Mouse (Mus musculus) forebrain, embryonic 15.5 days (tissue): Measurements from ENCODE around the gene Selplg. TPM values are rescaled to one million over a fixed set of nuclear protein-coding genes. Genes with fewer than 3 reads are reported as not detected.

Experiments
- ATAC-seq: fragments of 200-750 bp; cut with Nextera tagmentation; replicated peaks from 2 replicates; pipeline ENCODE4 v1.8.0; 2017; ENCODE audit warnings: mild to moderate bottlenecking, moderate TSS enrichment, moderate library complexity
- H3K27ac ChIP-seq: fragments of 300-500 bp; sonication (generic); replicated peaks from 2 replicates; pipeline ENCODE4 v1.5.1; 2015; ENCODE audit warnings: mild to moderate bottlenecking, inconsistent platforms
- H3K27me3 ChIP-seq: fragments of 300-500 bp; sonication (generic); 2 replicates; pipeline ENCODE4 v1.6.1; 2015; ENCODE audit warnings: inconsistent platforms
- H3K36me3 ChIP-seq: fragments of 300-500 bp; sonication (generic); 2 replicates; pipeline ENCODE4 v1.6.1; 2015; ENCODE audit warnings: mild to moderate bottlenecking, inconsistent platforms
- H3K4me1 ChIP-seq: fragments of 300-500 bp; sonication (generic); 2 replicates; pipeline ENCODE4 v1.6.1; 2015; ENCODE audit warnings: inconsistent platforms
- H3K4me2 ChIP-seq: fragments of 300-500 bp; sonication (generic); replicated peaks from 2 replicates; pipeline ENCODE4 v1.6.1; 2015; ENCODE audit warnings: mild to moderate bottlenecking, inconsistent platforms
- H3K4me3 ChIP-seq: fragments of 300-500 bp; sonication (generic); 2 replicates; pipeline ENCODE4 v1.5.1; 2015; ENCODE audit warnings: mild to moderate bottlenecking, inconsistent platforms
- H3K9ac ChIP-seq: fragments of 300-500 bp; sonication (generic); replicated peaks from 2 replicates; pipeline ENCODE4 v1.6.1; 2015; ENCODE audit warnings: mild to moderate bottlenecking, inconsistent platforms
- H3K9me3 ChIP-seq: fragments of 300-500 bp; sonication (generic); 2 replicates; pipeline ENCODE4 v1.6.1; 2016; ENCODE audit warnings: inconsistent platforms
- WGBS: fragments of 180-500 bp; shearing (Covaris S2); methylation state at CpG from one replicate; pipeline ENCODE4 v1.1.7; 2015; ENCODE audit warnings: mixed read lengths; 5-methylcytosine and 5-hydroxymethylcytosine counted together
- polyA plus RNA-seq: library from polyadenylated mRNA; unstranded; fragments of >200 nt; fragmentation: Nextera tagmentation; extraction: Ambion mirVana; gene quantifications from 2 replicates; pipeline ENCODE4 v1.2.1, GENCODE M21; 2015

Selplg gene
- polyA plus RNA-seq, 1 experiment from 2014 or later: 1.8 TPM

DNA sequence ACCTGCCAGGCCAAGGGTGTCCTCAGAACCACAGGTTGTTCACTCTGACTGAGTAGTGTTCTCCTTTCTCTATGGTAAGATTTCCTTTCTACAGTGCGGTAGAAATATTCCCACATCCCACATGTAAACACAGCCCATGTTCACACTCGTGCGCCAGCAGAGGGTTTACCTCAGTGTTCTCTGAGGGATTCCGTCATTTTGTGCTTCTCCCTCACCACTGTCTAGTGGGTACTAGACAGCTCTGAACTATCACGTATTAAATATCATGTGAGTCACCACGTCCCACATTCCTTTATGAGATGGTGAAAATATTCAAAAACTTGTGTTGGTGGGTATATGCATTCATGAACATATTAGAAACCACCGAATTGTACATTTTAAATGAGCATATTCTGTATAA, 20.0 kb upstream of the Selplg start:
- no peak overlapping the region for H3K9ac ChIP-seq
- H3K4me1 ChIP-seq: peaks cover 32% of the 10 kb centered on the region
- H3K9me3 ChIP-seq: no peaks in the 10 kb centered on the region
- H3K27ac ChIP-seq: no peak overlapping the region
- no peaks in the 10 kb centered on the region for H3K27me3 ChIP-seq
- no peak overlapping the region for H3K4me3 ChIP-seq
- ATAC-seq: no peak
- 92% methylated on average over 7 of the region's 7 CpGs for WGBS
- H3K4me2 ChIP-seq: no peak overlapping the region
- H3K36me3 ChIP-seq: peaks cover 38% of the 10 kb centered on the region

DNA sequence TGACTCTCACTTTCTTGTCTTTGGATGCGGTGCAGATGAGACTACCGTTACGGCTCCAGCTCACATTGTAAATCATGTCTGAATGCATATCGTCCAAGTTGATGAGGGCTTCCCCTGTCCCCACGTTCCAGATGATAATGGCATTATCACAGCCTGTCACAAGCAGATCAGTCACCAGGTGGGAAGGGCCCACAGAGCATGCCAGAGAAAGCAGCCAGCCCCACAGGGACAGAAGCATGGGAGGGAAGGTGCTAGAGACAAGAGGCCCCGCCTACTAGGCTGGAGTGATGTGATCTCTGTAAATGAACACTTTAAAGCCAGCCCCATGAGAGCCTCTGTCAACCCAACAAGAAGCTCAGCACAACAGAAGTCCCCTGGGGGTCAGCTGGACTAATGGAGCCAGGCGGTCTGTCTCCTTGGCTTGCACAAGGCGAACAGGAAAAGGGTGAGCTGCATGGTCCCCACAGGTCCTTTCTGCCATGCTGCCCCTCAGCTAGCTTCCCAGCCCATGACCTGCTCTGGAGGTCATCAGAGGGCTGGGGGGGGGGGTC, 18.3 kb upstream of the Selplg start:
- Histone ChIP-seq H3K36me3 (peaks cover 54% of the 10 kb centered on the region), H3K27ac (no peak overlapping the region), H3K27me3 (no peaks in the 10 kb centered on the region), H3K9ac (no peak overlapping the region), H3K4me2 (no peak overlapping the region), H3K9me3 (no peaks in the 10 kb centered on the region), H3K4me3 (no peak overlapping the region), H3K4me1 (peaks cover 15% of the 10 kb centered on the region)
- 85% methylated on average over 8 of the region's 8 CpGs for WGBS
- ATAC-seq: no peak

DNA sequence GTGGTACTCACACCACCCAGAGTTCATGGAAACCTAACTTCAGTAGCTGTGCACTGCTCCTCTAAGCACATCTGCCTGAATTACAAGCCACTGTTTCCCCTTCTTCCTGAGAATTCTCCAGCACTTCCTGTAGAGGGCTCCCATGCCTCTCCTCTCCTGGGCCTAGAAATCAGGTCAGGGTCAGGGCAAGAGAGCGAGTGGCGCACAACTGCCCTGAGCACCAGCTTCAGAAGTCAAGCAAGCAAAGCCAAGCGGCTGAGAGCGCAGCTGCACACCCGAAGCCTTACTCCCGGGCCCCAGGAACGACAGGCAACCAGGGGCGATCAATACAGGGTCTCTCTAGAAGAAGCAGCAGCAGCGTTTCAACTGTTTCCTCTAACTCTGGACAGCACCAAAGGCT, 15.2 kb upstream of the Selplg start:
- H3K4me3 ChIP-seq: no peak overlapping the region
- 90% methylated on average over 9 of the region's 9 CpGs for WGBS
- ATAC-seq: no peak
- H3K4me1 ChIP-seq: no peaks in the 10 kb centered on the region
- no peaks in the 10 kb centered on the region for H3K9me3 ChIP-seq
- no peaks in the 10 kb centered on the region for H3K27me3 ChIP-seq
- H3K36me3 ChIP-seq: peaks cover 83% of the 10 kb centered on the region
- no peak overlapping the region for H3K27ac ChIP-seq
- no peak overlapping the region for H3K4me2 ChIP-seq
- H3K9ac ChIP-seq: no peak overlapping the region

DNA sequence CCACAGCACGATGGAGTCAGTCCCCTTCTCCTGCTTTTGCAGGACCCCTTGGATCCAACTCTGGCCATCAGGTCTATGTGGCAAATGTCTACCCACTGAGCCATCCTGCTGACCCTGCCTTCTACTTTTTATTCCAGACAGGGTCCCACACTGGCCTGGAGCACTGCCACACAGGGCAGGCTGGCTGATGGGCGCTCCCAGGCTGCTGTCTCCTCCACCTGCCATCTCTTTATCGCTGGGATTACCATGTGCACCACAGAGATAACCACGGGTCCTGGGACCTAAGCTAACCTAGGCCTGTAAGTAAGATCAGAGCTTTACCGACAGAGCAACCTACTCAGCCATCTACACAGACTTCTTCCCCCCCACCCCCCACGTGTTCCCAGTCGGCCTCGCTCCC, 14.2 kb upstream of the Selplg start:
- no peaks in the 10 kb centered on the region for H3K27me3 ChIP-seq
- H3K4me3 ChIP-seq: no peak overlapping the region
- WGBS: 96% methylated on average over 8 of the region's 8 CpGs
- peaks cover 87% of the 10 kb centered on the region for H3K36me3 ChIP-seq
- no peaks in the 10 kb centered on the region for H3K9me3 ChIP-seq
- no peak overlapping the region for H3K4me2 ChIP-seq
- H3K9ac ChIP-seq: no peak overlapping the region
- no peaks in the 10 kb centered on the region for H3K4me1 ChIP-seq
- ATAC-seq: no peak
- H3K27ac ChIP-seq: no peak overlapping the region

DNA sequence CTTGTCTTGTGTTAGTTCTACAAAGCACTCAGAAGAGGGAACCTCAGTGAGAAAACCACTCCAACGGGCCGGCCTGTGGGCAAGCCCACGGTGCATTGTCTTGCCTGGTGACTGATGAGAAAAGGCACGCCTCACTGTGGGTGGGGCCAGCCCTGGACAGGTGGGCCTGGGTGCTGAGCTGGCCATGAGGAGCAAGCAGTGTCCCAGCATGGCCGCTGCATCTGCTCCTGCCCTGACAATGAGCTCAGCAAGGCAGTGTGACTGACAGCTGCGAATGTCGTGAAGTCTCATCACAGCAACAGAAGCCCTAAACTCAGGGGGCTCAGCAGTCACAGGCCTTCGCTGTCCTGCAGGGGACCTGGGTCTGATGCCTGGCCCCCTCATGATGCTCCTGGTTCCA, 13.2 kb upstream of the Selplg start:
- no peak overlapping the region for H3K4me2 ChIP-seq
- 90% methylated on average over 8 of the region's 8 CpGs for WGBS
- H3K36me3 ChIP-seq: peaks cover 77% of the 10 kb centered on the region
- H3K4me1 ChIP-seq: no peaks in the 10 kb centered on the region
- no peak overlapping the region for H3K27ac ChIP-seq
- ATAC-seq: no peak
- H3K9me3 ChIP-seq: no peaks in the 10 kb centered on the region
- no peak overlapping the region for H3K4me3 ChIP-seq
- no peaks in the 10 kb centered on the region for H3K27me3 ChIP-seq
- no peak overlapping the region for H3K9ac ChIP-seq

DNA sequence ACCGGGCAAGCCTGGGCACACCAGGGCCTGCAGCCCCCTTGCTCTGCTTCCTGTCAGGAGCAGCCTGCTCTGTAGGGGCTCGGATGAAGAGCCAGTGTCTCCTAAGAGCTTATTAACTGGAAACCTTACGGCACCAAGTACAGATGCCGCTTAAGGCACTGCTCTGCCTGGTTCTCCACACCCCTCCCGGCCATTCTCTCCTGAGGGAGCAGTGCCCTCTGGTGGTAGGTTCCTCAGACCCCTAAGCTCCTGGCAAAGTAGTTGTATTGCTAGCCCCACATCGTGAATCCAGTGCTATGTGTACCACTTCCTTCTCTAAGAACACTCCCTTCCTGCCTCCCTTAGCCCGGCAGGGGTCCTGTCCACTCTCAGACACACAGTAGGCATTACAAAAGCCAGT, 12.3 kb upstream of the Selplg start:
- WGBS: 64% methylated on average over 7 of the region's 7 CpGs
- no peak overlapping the region for H3K4me2 ChIP-seq
- H3K27ac ChIP-seq: 0 out of 2 replicates have a peak overlapping the region, but pooled peaks have one; percentile 22
- H3K4me3 ChIP-seq: no peak overlapping the region
- no peak for ATAC-seq
- H3K9ac ChIP-seq: no peak overlapping the region
- H3K27me3 ChIP-seq: no peaks in the 10 kb centered on the region
- peaks cover 69% of the 10 kb centered on the region for H3K36me3 ChIP-seq
- H3K9me3 ChIP-seq: no peaks in the 10 kb centered on the region
- H3K4me1 ChIP-seq: no peaks in the 10 kb centered on the region

DNA sequence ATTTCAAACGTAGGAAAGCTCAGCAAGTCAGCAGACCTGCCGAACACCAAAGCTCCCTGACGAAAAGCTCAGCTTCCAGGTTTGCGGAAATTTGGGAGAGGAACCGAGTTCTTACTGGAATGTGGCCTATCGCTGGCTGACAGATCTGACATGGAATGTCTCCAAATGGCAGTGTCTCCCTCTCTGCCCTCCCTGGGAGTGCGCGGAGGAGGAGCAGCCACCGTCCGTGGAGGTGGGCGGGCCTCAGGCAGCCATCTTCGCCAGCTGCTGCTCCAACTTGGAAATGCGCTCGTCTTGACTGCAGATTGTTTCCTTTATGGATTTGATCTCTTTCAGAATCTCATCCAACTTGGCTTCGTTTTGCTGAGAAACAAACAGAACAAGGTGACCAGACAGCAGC, 11.7 kb upstream of the Selplg start:
- WGBS: 86% methylated on average over 15 of the region's 15 CpGs

DNA sequence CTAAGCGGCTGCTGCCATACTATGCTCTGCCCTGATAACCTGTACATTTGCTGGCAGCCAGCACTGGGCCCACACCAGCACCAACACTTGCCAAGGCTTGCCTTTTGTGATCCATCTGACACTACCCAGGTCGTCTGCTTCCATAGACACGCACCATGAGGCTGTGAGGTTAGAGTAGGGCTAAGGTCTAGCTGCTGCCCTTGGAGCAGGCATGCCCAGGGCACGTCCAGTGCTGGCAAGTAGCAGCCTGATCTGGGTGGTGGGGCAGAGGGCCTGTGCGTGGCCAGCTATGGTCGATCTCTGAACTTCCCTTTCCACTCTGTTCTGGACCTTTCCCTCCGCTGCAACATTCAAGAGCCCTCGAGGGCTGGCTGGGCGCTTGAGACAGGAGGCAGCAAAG, 10.5 kb upstream of the Selplg start:
- Histone ChIP-seq H3K27me3 (no peaks in the 10 kb centered on the region), H3K27ac (no peak overlapping the region), H3K4me2 (no peak overlapping the region), H3K4me3 (no peak overlapping the region), H3K4me1 (no peaks in the 10 kb centered on the region), H3K9ac (no peak overlapping the region), H3K36me3 (peaks cover 56% of the 10 kb centered on the region), H3K9me3 (no peaks in the 10 kb centered on the region)
- no peak for ATAC-seq
- 91% methylated on average over 9 of the region's 9 CpGs for WGBS

More for the DNA sequence above, 11.7 kb upstream of the Selplg start:
- Histone ChIP-seq H3K27ac (0 out of 2 replicates have a peak overlapping the region, but pooled peaks have one; percentile 40), H3K4me2 (no peak overlapping the region), H3K4me1 (no peaks in the 10 kb centered on the region), H3K4me3 (no peak overlapping the region), H3K9me3 (no peaks in the 10 kb centered on the region), H3K27me3 (no peaks in the 10 kb centered on the region), H3K9ac (no peak overlapping the region), H3K36me3 (peaks cover 64% of the 10 kb centered on the region)
- ATAC-seq: no peak

DNA sequence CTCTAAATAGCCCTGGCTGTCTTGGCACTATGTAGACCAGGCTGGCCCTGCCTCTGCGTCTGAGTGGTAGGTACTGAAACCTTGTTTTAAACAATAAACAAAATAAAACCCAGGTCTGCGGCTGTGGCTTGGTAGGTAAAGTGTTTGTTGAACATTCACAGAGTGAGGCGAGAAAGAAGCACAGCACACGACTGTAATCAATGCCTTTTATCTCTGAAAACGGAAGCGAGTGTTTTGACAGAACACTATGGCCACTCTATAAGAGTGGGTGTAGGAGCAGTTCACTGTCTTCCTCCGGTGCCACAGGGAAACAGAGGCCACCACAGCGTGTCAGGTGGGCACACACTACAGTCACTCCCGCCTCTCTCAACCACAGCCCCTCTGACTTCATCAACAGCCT, 9.8 kb upstream of the Selplg start:
- WGBS: 93% methylated on average over 9 of the region's 9 CpGs
- H3K9ac ChIP-seq: no peak overlapping the region
- no peak overlapping the region for H3K4me2 ChIP-seq
- ATAC-seq: no peak
- no peak overlapping the region for H3K27ac ChIP-seq
- no peaks in the 10 kb centered on the region for H3K27me3 ChIP-seq
- H3K4me3 ChIP-seq: no peak overlapping the region
- peaks cover 49% of the 10 kb centered on the region for H3K36me3 ChIP-seq
- no peaks in the 10 kb centered on the region for H3K9me3 ChIP-seq
- no peaks in the 10 kb centered on the region for H3K4me1 ChIP-seq

DNA sequence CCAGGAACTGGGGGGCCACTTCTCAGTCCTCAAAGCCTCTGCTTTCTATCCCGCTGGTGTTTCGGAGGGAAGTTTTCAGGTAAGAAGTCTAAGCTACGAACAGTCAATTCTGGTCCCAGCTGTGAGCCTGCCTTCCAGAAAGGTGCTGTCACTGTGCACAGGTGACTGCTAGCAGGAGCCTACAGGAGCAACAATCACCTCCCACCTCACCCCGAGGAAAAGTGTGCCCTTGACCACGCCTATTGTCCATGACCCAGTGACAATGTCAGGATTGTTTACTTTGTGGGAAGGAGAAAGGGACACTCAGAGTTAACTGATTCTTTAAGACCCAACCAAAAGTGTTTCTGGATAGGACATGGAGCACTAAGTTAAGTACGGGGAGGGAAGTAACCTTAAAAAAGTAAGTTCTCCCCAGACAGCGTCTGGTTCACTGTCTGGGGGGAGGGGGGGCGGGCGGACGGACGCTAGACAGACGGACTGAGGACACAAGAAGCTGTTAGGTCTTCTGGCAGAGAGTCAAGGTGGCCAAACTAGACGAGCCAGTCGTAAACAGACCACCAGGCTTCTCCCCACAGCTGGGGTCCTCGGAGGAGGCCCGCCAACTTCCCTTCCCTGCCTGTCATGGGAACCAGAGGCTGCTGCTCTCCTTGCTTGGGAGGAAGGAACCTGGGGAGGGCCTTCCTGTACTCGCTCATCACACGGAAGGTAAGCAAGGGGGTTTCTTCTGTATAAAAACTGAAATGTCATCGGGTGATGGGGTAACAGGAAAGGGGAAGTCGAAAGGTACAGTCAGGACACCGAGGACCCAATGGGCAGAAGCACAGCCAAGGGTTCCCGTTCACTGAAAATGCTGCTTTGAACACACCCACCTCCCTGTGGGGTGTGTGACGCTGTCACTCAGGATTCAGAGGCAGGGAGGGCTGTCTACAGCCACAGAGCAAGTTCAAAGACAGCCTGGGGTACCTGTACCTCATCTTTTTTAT, 9.1 kb upstream of the Selplg start:
- Histone ChIP-seq H3K27me3 (no peaks in the 10 kb centered on the region), H3K9me3 (no peaks in the 10 kb centered on the region), H3K36me3 (peaks cover 43% of the 10 kb centered on the region), H3K4me3 (no peak overlapping the region), H3K4me1 (no peaks in the 10 kb centered on the region), H3K27ac (no peak overlapping the region), H3K4me2 (no peak overlapping the region), H3K9ac (no peak overlapping the region)
- ATAC-seq: no peak
- WGBS: 85% methylated on average over 23 of the region's 23 CpGs

DNA sequence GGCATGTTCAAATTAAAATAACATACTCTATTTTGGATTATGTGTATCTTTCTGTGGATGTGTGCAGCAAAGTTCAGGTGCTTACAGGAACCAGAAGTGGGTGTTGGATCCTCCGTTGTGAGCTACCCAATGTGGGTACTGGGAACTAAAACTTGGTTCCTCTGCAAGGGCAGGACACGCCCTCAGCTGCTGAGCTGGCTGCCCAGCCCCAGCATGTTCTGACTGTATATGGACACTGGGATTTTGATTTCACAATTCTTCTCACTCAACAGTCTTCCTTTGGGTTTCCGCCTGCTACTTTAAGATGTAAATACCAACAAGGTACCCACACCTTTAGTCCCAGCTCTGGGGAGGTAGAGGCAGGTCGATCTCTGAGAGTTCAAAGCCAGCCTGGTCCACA, 8.0 kb upstream of the Selplg start:
- no peak overlapping the region for H3K27ac ChIP-seq
- H3K9ac ChIP-seq: no peak overlapping the region
- no peaks in the 10 kb centered on the region for H3K4me1 ChIP-seq
- no peaks in the 10 kb centered on the region for H3K27me3 ChIP-seq
- H3K36me3 ChIP-seq: peaks cover 32% of the 10 kb centered on the region
- H3K4me3 ChIP-seq: no peak overlapping the region
- 95% methylated on average over 4 of the region's 4 CpGs for WGBS
- no peak overlapping the region for H3K4me2 ChIP-seq
- no peak for ATAC-seq
- no peaks in the 10 kb centered on the region for H3K9me3 ChIP-seq

DNA sequence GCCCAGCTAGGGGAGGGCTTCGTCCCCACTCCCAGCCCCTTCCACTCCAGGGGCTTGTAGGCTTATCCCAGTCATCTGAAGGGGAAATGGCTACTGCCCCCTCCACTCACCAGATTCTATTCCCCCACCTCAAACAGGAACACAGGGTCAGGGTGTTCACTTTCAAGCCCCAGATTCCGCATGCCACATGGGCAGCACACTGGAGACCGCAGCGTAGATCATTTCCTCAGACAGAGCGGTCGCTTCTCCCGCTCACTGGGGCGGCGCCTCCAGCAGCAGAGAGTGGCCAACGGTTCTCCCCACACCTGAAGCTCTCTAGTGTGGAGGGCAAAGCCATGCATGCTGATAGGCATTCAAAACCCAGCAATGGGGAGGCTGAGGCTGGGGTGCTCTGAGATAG, 4.5 kb upstream of the Selplg start:
- no peaks in the 10 kb centered on the region for H3K27me3 ChIP-seq
- ATAC-seq: no peak
- no peak overlapping the region for H3K4me2 ChIP-seq
- 88% methylated on average over 10 of the region's 10 CpGs for WGBS
- H3K4me3 ChIP-seq: no peak overlapping the region
- no peaks in the 10 kb centered on the region for H3K9me3 ChIP-seq
- 0 out of 2 replicates have a peak, but pooled peaks cover 5% of the 10 kb centered on the region for H3K4me1 ChIP-seq
- no peak overlapping the region for H3K9ac ChIP-seq
- H3K36me3 ChIP-seq: no peaks in the 10 kb centered on the region; the same call in 1 of the 2 replicates
- H3K27ac ChIP-seq: no peak overlapping the region
